Mouse (Mus musculus) neural tube, embryonic 12.5 days (tissue): ENCODE data around the gene Arhgap28. TPM values are rescaled to one million over a fixed set of nuclear protein-coding genes. Genes with fewer than 3 reads are reported as not detected.

Experiments
- ATAC-seq: fragments of 200-750 bp; cut with Nextera tagmentation; 2 replicates; pipeline ENCODE4 v1.8.0; 2017; ENCODE audit warnings: low read depth, mild to moderate bottlenecking, moderate TSS enrichment, moderate library complexity; ENCODE audit not compliant: low FRiP score
- H3K27ac ChIP-seq: fragments of 300-500 bp; sonication (generic); 2 replicates; pipeline ENCODE4 v1.5.1; 2016
- H3K27me3 ChIP-seq: fragments of 300-500 bp; sonication (generic); replicated peaks from 2 replicates; pipeline ENCODE4 v1.6.1; 2016; ENCODE audit warnings: mild to moderate bottlenecking
- H3K36me3 ChIP-seq: fragments of 300-500 bp; sonication (generic); 2 replicates; pipeline ENCODE4 v1.6.1; 2016; ENCODE audit warnings: mild to moderate bottlenecking
- H3K4me1 ChIP-seq: fragments of 300-500 bp; sonication (generic); 2 replicates; pipeline ENCODE4 v1.6.1; 2016
- H3K4me2 ChIP-seq: fragments of 300-500 bp; sonication (generic); replicated peaks from 2 replicates; pipeline ENCODE4 v1.6.1; 2016; ENCODE audit warnings: mild to moderate bottlenecking
- H3K4me3 ChIP-seq: fragments of 300-500 bp; sonication (generic); 2 replicates; pipeline ENCODE4 v1.5.1; 2016
- H3K9ac ChIP-seq: fragments of 300-500 bp; sonication (generic); 2 replicates; pipeline ENCODE4 v1.6.1; 2016; ENCODE audit warnings: mild to moderate bottlenecking
- H3K9me3 ChIP-seq: fragments of 300-500 bp; sonication (generic); 2 replicates; pipeline ENCODE4 v1.6.1; 2016; ENCODE audit warnings: mild to moderate bottlenecking
- WGBS: fragments of 180-500 bp; shearing (Covaris S2); methylation state at CpG from one replicate; pipeline ENCODE4 v1.1.7; 2016; 5-methylcytosine and 5-hydroxymethylcytosine counted together
- polyA plus RNA-seq: library from polyadenylated mRNA; unstranded; fragments of >200 nt; fragmentation: Nextera tagmentation; extraction: Ambion mirVana; gene quantifications from 2 replicates; pipeline ENCODE4 v1.2.1, GENCODE M21; 2016

The Arhgap28 gene
- polyA plus RNA-seq: 26.8 and 27.0 TPM in 2 replicates

DNA sequence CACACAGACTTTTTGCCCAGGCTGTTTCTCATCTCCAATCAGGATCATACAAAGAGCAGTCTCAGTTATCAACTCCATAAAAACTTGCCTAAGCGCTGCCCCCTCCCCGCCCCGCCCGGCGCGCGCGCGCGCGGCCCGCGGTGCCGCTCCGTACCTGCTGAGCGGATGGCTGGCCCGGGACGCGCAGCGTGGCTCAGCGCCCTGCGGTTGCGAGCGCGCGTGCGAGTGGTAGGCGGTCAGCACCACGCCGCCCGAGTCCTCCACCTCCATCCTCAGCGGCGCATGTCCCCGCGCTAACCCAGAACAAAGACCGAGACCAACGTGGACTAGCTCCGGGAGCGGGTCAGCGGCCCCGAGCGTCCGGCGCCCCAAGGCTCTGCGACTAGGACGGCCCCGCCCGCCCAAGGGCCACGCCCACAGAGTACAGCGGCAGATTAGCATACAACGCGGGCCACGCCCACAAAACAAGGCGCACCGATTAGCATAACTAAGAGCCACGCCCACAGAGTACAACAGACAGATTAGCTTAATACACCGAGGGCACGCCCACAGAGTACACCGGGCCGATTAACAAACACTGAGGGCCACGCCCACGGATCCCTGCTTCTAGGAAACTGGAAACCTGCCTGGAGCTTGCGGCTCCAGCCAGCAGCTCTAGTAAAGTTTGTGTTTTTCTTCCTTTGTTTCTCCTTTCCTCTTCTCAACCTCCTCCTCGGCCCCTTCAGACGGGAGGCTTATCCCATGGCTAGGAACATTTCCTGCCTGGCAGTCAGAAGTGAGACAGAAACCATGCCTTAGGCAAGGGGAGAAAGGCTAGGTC, at the start of gene Arhgap28:
Gene Arhgap28 (minus strand): TSS at position 380 of the 820 bp plus-strand sequence.
- Histone ChIP-seq H3K27me3 (no peaks in the 10 kb centered on the region), H3K4me2 (peak within 1 kb of the TSS; percentile 87), H3K9me3 (no peaks in the 10 kb centered on the region), H3K27ac (peak within 1 kb of the TSS; percentile 66; the same call in 1 of the 2 replicates), H3K9ac (peak within 1 kb of the TSS; percentile 73), H3K36me3 (no peaks in the 10 kb centered on the region), H3K4me3 (peak within 1 kb of the TSS; percentile 69), H3K4me1 (peaks cover 12% of the 10 kb centered on the region)
- peak; percentile 95 for ATAC-seq
- WGBS: under 1% methylated on average over 65 of the region's 65 CpGs

DNA sequence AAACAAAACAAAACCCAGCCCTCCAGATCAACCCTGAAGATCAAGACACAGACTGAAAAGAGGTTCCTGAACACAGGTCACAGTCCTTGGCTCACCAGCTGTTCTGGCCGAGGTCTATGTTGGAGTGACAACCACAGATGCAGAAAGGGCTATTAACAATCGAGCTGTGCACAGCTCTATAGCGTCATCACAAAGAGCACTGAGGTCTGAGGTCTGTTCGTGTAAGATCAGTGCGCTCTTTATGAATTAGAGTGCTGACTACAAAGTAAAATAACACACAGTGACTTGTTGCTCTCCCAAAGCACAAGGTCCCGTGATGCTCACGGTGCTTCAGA, 42.4 kb upstream of the Arhgap28 start:
- Histone ChIP-seq H3K4me1 (no peaks in the 10 kb centered on the region), H3K9ac (no peak overlapping the region), H3K4me2 (no peak overlapping the region), H3K27me3 (no peaks in the 10 kb centered on the region), H3K4me3 (no peak overlapping the region), H3K36me3 (no peaks in the 10 kb centered on the region), H3K9me3 (no peaks in the 10 kb centered on the region), H3K27ac (no peak overlapping the region)
- 75% methylated on average over 7 of the region's 7 CpGs for WGBS
- no peak for ATAC-seq

- H3K27ac ChIP-seq: no peak overlapping the region
- ATAC-seq: no peak
- no peak overlapping the region for H3K4me3 ChIP-seq
- H3K9me3 ChIP-seq: no peaks in the 10 kb centered on the region
- no peaks in the 10 kb centered on the region for H3K27me3 ChIP-seq
- no peak overlapping the region for H3K4me2 ChIP-seq
- no peak overlapping the region for H3K9ac ChIP-seq
- WGBS: 84% methylated on average over 8 of the region's 8 CpGs
- H3K36me3 ChIP-seq: no peaks in the 10 kb centered on the region
- no peaks in the 10 kb centered on the region for H3K4me1 ChIP-seq
Measured at GRCm38 (mm10) chr17:68045655-68046340, 41.9 kb upstream of the Arhgap28 start.

GRCm38 (mm10) chr17:68042377-68042776, 38.5 kb upstream of the Arhgap28 start:
- 96% methylated on average over 4 of the region's 4 CpGs for WGBS
- Histone ChIP-seq H3K27me3 (no peaks in the 10 kb centered on the region), H3K4me2 (no peak overlapping the region)

GRCm38 (mm10) chr17:68037011-68037410, 33.1 kb upstream of the Arhgap28 start:
- ATAC-seq: no peak
- WGBS: 65% methylated on average over 1 of the region's 1 CpGs
- H3K36me3 ChIP-seq: no peaks in the 10 kb centered on the region

More at GRCm38 (mm10) chr17:68042377-68042776, 38.5 kb upstream of the Arhgap28 start:
- H3K4me1 ChIP-seq: no peaks in the 10 kb centered on the region
- H3K9ac ChIP-seq: no peak overlapping the region
- no peak overlapping the region for H3K27ac ChIP-seq
- H3K36me3 ChIP-seq: no peaks in the 10 kb centered on the region
- no peaks in the 10 kb centered on the region for H3K9me3 ChIP-seq
- no peak for ATAC-seq
- H3K4me3 ChIP-seq: no peak overlapping the region

GRCm38 (mm10) chr17:68029495-68029894, 25.6 kb upstream of the Arhgap28 start:
- Histone ChIP-seq H3K9ac (no peak overlapping the region), H3K4me3 (no peak overlapping the region), H3K4me2 (no peak overlapping the region), H3K9me3 (no peaks in the 10 kb centered on the region), H3K27ac (no peak overlapping the region), H3K4me1 (no peaks in the 10 kb centered on the region), H3K27me3 (no peaks in the 10 kb centered on the region), H3K36me3 (no peaks in the 10 kb centered on the region)
- 80% methylated on average over 5 of the region's 5 CpGs for WGBS
- ATAC-seq: no peak

More at GRCm38 (mm10) chr17:68037011-68037410, 33.1 kb upstream of the Arhgap28 start:
- no peaks in the 10 kb centered on the region for H3K9me3 ChIP-seq
- no peak overlapping the region for H3K9ac ChIP-seq
- no peak overlapping the region for H3K4me3 ChIP-seq
- H3K27ac ChIP-seq: no peak overlapping the region
- H3K27me3 ChIP-seq: no peaks in the 10 kb centered on the region
- no peaks in the 10 kb centered on the region for H3K4me1 ChIP-seq
- no peak overlapping the region for H3K4me2 ChIP-seq

DNA sequence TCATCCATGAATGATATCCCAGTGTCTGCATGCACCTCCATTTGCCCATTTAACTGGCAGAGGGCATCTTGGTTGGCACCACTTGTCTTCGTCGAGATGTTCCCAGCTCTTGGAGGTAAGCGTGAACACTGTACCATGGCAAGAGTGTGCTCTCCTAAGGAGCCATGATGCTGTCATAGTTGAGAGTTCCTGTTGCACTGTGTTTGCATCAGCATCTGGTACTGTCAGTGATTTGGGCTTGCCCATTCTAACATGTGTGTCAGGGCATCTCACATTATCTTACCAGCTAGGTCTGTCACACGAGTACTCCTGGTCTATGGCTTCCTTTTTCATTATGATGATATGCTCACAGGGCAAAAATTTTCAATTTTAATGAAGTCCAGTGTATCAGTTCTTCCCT, 24.6 kb upstream of the Arhgap28 start:
- WGBS: 92% methylated on average over 4 of the region's 4 CpGs
- ATAC-seq: no peak
- no peak overlapping the region for H3K9ac ChIP-seq
- no peak overlapping the region for H3K27ac ChIP-seq
- no peaks in the 10 kb centered on the region for H3K9me3 ChIP-seq
- H3K4me1 ChIP-seq: no peaks in the 10 kb centered on the region
- no peaks in the 10 kb centered on the region for H3K27me3 ChIP-seq
- H3K36me3 ChIP-seq: no peaks in the 10 kb centered on the region
- no peak overlapping the region for H3K4me2 ChIP-seq
- H3K4me3 ChIP-seq: no peak overlapping the region

DNA sequence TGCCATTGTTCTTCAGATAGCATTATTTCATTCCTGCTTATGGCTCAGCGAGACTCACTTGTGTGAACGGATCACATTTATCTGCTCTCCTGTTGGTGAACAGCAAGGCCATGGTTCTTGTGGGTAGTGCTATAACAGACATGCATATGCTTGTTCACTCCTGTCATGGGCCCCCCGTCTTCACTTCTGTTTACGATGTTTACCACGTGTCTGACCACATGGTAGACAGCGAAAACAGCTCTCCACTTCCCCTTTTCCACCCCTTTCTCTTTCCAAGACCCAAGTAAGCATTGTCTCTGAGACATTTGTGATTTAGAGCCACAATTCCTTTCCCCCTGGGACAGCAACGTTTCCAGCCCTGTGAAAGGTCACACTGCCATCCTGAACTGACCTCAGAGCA, 20.4 kb upstream of the Arhgap28 start:
- Histone ChIP-seq H3K4me3 (no peak overlapping the region), H3K27ac (no peak overlapping the region), H3K4me1 (no peaks in the 10 kb centered on the region), H3K27me3 (no peaks in the 10 kb centered on the region), H3K9ac (no peak overlapping the region), H3K4me2 (no peak overlapping the region), H3K9me3 (no peaks in the 10 kb centered on the region), H3K36me3 (no peaks in the 10 kb centered on the region)
- no peak for ATAC-seq
- 40% methylated on average over 7 of the region's 7 CpGs for WGBS

GRCm38 (mm10) chr17:68019466-68020065, 15.6 kb upstream of the Arhgap28 start:
- H3K4me1 ChIP-seq: no peaks in the 10 kb centered on the region
- H3K36me3 ChIP-seq: no peaks in the 10 kb centered on the region
- WGBS: 74% methylated on average over 15 of the region's 15 CpGs
- no peak overlapping the region for H3K27ac ChIP-seq
- no peaks in the 10 kb centered on the region for H3K9me3 ChIP-seq
- ATAC-seq: no peak
- H3K9ac ChIP-seq: no peak overlapping the region
- H3K27me3 ChIP-seq: no peaks in the 10 kb centered on the region
- H3K4me3 ChIP-seq: no peak overlapping the region
- no peak overlapping the region for H3K4me2 ChIP-seq

DNA sequence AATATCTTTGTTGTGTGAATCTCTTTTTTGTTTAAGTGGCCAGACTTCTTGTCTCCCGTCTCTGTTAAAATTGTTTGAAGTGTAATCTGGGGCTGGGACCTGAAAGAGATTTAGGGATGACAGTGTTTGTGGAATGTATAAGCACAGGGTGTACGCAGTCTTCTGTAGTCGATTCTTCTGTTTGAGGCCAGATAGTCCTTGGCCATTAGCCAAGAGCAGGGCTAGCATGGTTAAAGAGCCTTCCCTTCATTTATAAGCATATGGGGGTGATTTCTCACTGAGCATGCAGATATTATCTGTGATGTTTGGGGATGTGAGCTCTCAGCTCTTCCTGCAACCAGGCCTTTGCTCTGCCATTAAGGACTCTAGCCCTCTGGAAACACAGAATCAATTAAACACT, 13.2 kb upstream of the Arhgap28 start:
- Histone ChIP-seq H3K4me2 (no peak overlapping the region), H3K4me3 (no peak overlapping the region), H3K4me1 (no peaks in the 10 kb centered on the region), H3K27ac (no peak overlapping the region), H3K36me3 (no peaks in the 10 kb centered on the region), H3K9me3 (no peaks in the 10 kb centered on the region), H3K27me3 (no peaks in the 10 kb centered on the region), H3K9ac (no peak overlapping the region)
- ATAC-seq: no peak
- 78% methylated on average over 3 of the region's 3 CpGs for WGBS

DNA sequence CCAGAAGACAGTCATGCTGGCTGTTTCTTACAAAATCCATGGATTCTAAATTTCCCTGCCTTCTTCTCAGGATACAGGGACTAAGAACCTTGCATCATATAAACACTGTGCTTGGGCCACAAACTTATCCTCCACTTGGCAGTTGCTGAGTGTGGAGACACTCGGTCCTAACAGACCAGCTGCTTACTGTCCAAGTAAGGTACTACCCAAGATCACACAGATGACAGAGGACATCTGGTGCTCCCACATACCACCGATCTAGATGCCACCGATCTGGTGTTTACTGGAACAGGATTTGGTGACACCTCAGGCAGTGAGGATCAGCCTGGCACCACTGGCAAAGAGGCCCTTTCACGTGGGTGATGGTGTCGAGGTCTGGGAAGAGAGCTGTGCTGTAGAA, 7.7 kb upstream of the Arhgap28 start:
- H3K36me3 ChIP-seq: no peaks in the 10 kb centered on the region
- 94% methylated on average over 5 of the region's 5 CpGs for WGBS
- H3K4me3 ChIP-seq: no peak overlapping the region
- no peaks in the 10 kb centered on the region for H3K9me3 ChIP-seq
- H3K4me2 ChIP-seq: no peak overlapping the region
- H3K27me3 ChIP-seq: no peaks in the 10 kb centered on the region
- ATAC-seq: no peak
- H3K27ac ChIP-seq: no peak overlapping the region
- no peak overlapping the region for H3K9ac ChIP-seq
- no peaks in the 10 kb centered on the region for H3K4me1 ChIP-seq

GRCm38 (mm10) chr17:68010041-68010440, 6.1 kb upstream of the Arhgap28 start:
- H3K27ac ChIP-seq: no peak overlapping the region
- H3K27me3 ChIP-seq: no peaks in the 10 kb centered on the region
- no peaks in the 10 kb centered on the region for H3K36me3 ChIP-seq
- no peak overlapping the region for H3K9ac ChIP-seq
- no peak overlapping the region for H3K4me3 ChIP-seq
- 96% methylated on average over 5 of the region's 5 CpGs for WGBS
- H3K4me2 ChIP-seq: no peak overlapping the region
- no peak for ATAC-seq
- H3K9me3 ChIP-seq: no peaks in the 10 kb centered on the region
- 0 out of 2 replicates have a peak, but pooled peaks cover 5% of the 10 kb centered on the region for H3K4me1 ChIP-seq
